Mouse (Mus musculus): ENCODE data around the gene Wdr91. TPM values are rescaled to one million over a fixed set of nuclear protein-coding genes. Genes with fewer than 3 reads are reported as not detected.
A peak's percentile ranks its signal among the peaks of the same experiment; 100 is the strongest.

The Wdr91 gene
- 19.9 and 21.1 TPM in 2 replicates for polyA plus RNA-seq (2015; fragmentation: Nextera tagmentation; extraction: Ambion mirVana)

- DNase-seq (ENCODE audit: low spot score) (peak; percentile 95), ATAC-seq (peak; percentile 96)
- Histone ChIP-seq H3K4me3 (ENCODE audit: low read depth, low read length) (peak within 1 kb of the TSS; percentile 79), H3K27ac (ENCODE audit: low read length) (peak within 1 kb of the TSS; percentile 89), H3K9ac (replicated peaks; ENCODE audit: low read depth) (peak within 1 kb of the TSS; percentile 52), H3K9me3 (ENCODE audit: low read length) (no peaks in the 10 kb centered on the region), H3K27me3 (replicated peaks; ENCODE audit: insufficient read depth, low read length) (no peaks in the 10 kb centered on the region), H3K4me2 (replicated peaks; ENCODE audit: low read depth, low read length) (peak within 1 kb of the TSS; percentile 72), H3K4me1 (ENCODE audit: insufficient read depth, low read depth, low read length) (peaks cover 12% of the 10 kb centered on the region; the same call in 1 of the 2 replicates), H3K36me3 (ENCODE audit: insufficient read depth, low read length) (peaks cover under 1% of the 10 kb centered on the region; the same call in 1 of the 2 replicates)
- under 1% methylated on average over 49 of the region's 64 CpGs for WGBS
- TF ChIP-seq EP300 (IDR thresholded peaks at IDR 0.05) (no peak), CTCF (IDR thresholded peaks at IDR 0.05) (peak; percentile 49; the same call in 1 of the 2 replicates)
Measured at GRCm38 (mm10) chr6:34910371-34911219, at the start of gene Wdr91. TSS of gene Wdr91 (minus strand) at chr6:34910876.

- no peaks in the 10 kb centered on the region for H3K27me3 ChIP-seq (replicated peaks; ENCODE audit: insufficient read depth, low read length)
- H3K4me2 ChIP-seq (replicated peaks; ENCODE audit: low read depth, low read length) = no peak overlapping the region
- 85% methylated on average over 7 of the region's 7 CpGs for WGBS
- no peak for ATAC-seq
- no peak overlapping the region for H3K27ac ChIP-seq (ENCODE audit: low read length)
- H3K9ac ChIP-seq (replicated peaks; ENCODE audit: low read depth) = no peak overlapping the region
- no peaks in the 10 kb centered on the region for H3K9me3 ChIP-seq (ENCODE audit: low read length)
- H3K4me1 ChIP-seq (ENCODE audit: insufficient read depth, low read depth, low read length) = no peaks in the 10 kb centered on the region
- DNase-seq (ENCODE audit: low spot score) = no peak
- no peak overlapping the region for H3K4me3 ChIP-seq (ENCODE audit: low read depth, low read length)
- TF ChIP-seq CTCF (IDR thresholded peaks at IDR 0.05) (no peak), EP300 (IDR thresholded peaks at IDR 0.05) (no peak)
- no peaks in the 10 kb centered on the region for H3K36me3 ChIP-seq (ENCODE audit: insufficient read depth, low read length)
Measured at GRCm38 (mm10) chr6:34959131-34959530, 48.5 kb upstream of the Wdr91 start.

- no peaks in the 10 kb centered on the region for H3K4me1 ChIP-seq (ENCODE audit: insufficient read depth, low read depth, low read length)
- no peak for ATAC-seq
Measured at GRCm38 (mm10) chr6:34955862-34956241, 45.2 kb upstream of the Wdr91 start.

GRCm38 (mm10) chr6:34954926-34955861 lies 44.5 kb upstream of the Wdr91 start:
- H3K4me3 ChIP-seq (ENCODE audit: low read depth, low read length) = no peak overlapping the region
- H3K27me3 ChIP-seq (replicated peaks; ENCODE audit: insufficient read depth, low read length) = no peaks in the 10 kb centered on the region
- ATAC-seq (peak; percentile 85), DNase-seq (ENCODE audit: low spot score) (peak; percentile 72)
- no peak overlapping the region for H3K27ac ChIP-seq (ENCODE audit: low read length)
- H3K9ac ChIP-seq (replicated peaks; ENCODE audit: low read depth) = no peak overlapping the region
- TF ChIP-seq EP300 (IDR thresholded peaks at IDR 0.05) (no peak), CTCF (IDR thresholded peaks at IDR 0.05) (peak; percentile 75)
- WGBS = 42% methylated on average over 18 of the region's 18 CpGs
- H3K9me3 ChIP-seq (ENCODE audit: low read length) = no peaks in the 10 kb centered on the region
- peak overlapping the region; percentile 37 for H3K4me2 ChIP-seq (replicated peaks; ENCODE audit: low read depth, low read length)
- H3K4me1 ChIP-seq (ENCODE audit: insufficient read depth, low read depth, low read length) = no peaks in the 10 kb centered on the region
- no peaks in the 10 kb centered on the region for H3K36me3 ChIP-seq (ENCODE audit: insufficient read depth, low read length)

More at GRCm38 (mm10) chr6:34955862-34956241, 45.2 kb upstream of the Wdr91 start:
- peak; percentile 4; the same call in 1 of the 2 replicates for TF ChIP-seq CTCF (IDR thresholded peaks at IDR 0.05)
- no peak for TF ChIP-seq EP300 (IDR thresholded peaks at IDR 0.05)
- H3K9ac ChIP-seq (replicated peaks; ENCODE audit: low read depth) = no peak overlapping the region
- H3K4me2 ChIP-seq (replicated peaks; ENCODE audit: low read depth, low read length) = peak overlapping the region; percentile 37
- DNase-seq (ENCODE audit: low spot score) = no peak
- no peaks in the 10 kb centered on the region for H3K9me3 ChIP-seq (ENCODE audit: low read length)
- no peaks in the 10 kb centered on the region for H3K27me3 ChIP-seq (replicated peaks; ENCODE audit: insufficient read depth, low read length)
- WGBS = 39% methylated on average over 8 of the region's 8 CpGs
- no peak overlapping the region for H3K4me3 ChIP-seq (ENCODE audit: low read depth, low read length)
- no peaks in the 10 kb centered on the region for H3K36me3 ChIP-seq (ENCODE audit: insufficient read depth, low read length)
- H3K27ac ChIP-seq (ENCODE audit: low read length) = no peak overlapping the region

GRCm38 (mm10) chr6:34951956-34952667 lies 41.4 kb upstream of the Wdr91 start:
- DNase-seq (ENCODE audit: low spot score) (no peak), ATAC-seq (no peak)
- Histone ChIP-seq H3K27ac (ENCODE audit: low read length) (no peak overlapping the region), H3K4me2 (replicated peaks; ENCODE audit: low read depth, low read length) (no peak overlapping the region), H3K4me1 (ENCODE audit: insufficient read depth, low read depth, low read length) (no peaks in the 10 kb centered on the region), H3K36me3 (ENCODE audit: insufficient read depth, low read length) (no peaks in the 10 kb centered on the region), H3K9ac (replicated peaks; ENCODE audit: low read depth) (no peak overlapping the region), H3K4me3 (ENCODE audit: low read depth, low read length) (no peak overlapping the region), H3K27me3 (replicated peaks; ENCODE audit: insufficient read depth, low read length) (no peaks in the 10 kb centered on the region), H3K9me3 (ENCODE audit: low read length) (no peaks in the 10 kb centered on the region)
- WGBS = 58% methylated on average over 7 of the region's 7 CpGs
- no peak for TF ChIP-seq EP300 (IDR thresholded peaks at IDR 0.05)
- no peak for TF ChIP-seq CTCF (IDR thresholded peaks at IDR 0.05)
